Mouse (Mus musculus): Measurements from ENCODE around the gene Fermt2.

Fermt2 gene

GRCm38 (mm10) chr14:45529411-45530363, at the start of gene Fermt2:
Fermt2 (minus strand) TSS chr14:45530118.
- DNase-seq (ENCODE audit: low read depth) = no peak

- peak; percentile 71 for DNase-seq (ENCODE audit: low read depth)
Measured at GRCm38 (mm10) chr14:45566066-45566937, 36.4 kb upstream of the Fermt2 start.

- no peak for DNase-seq (ENCODE audit: low read depth)
Measured at GRCm38 (mm10) chr14:45565216-45566065, 35.5 kb upstream of the Fermt2 start.

GRCm38 (mm10) chr14:45563577-45563976, 33.7 kb upstream of the Fermt2 start:
- no peak for DNase-seq (ENCODE audit: low read depth)

- DNase-seq (ENCODE audit: low read depth) = no peak
Measured at GRCm38 (mm10) chr14:45561681-45562080, 31.8 kb upstream of the Fermt2 start.

GRCm38 (mm10) chr14:45559018-45559417, 29.1 kb upstream of the Fermt2 start:
- no peak for DNase-seq (ENCODE audit: low read depth)

GRCm38 (mm10) chr14:45554336-45554735, 24.4 kb upstream of the Fermt2 start:
- no peak for DNase-seq (ENCODE audit: low read depth)

GRCm38 (mm10) chr14:45553854-45554253, 23.9 kb upstream of the Fermt2 start:
- DNase-seq (ENCODE audit: low read depth) = no peak

- DNase-seq (ENCODE audit: low read depth) = no peak
Measured at GRCm38 (mm10) chr14:45552431-45552830, 22.5 kb upstream of the Fermt2 start.

- DNase-seq (ENCODE audit: low read depth) = peak; percentile 50
Measured at GRCm38 (mm10) chr14:45551121-45551768, 21.3 kb upstream of the Fermt2 start.

- no peak for DNase-seq (ENCODE audit: low read depth)
Measured at GRCm38 (mm10) chr14:45550010-45550647, 20.2 kb upstream of the Fermt2 start.

- DNase-seq (ENCODE audit: low read depth) = no peak
Measured at GRCm38 (mm10) chr14:45548118-45548517, 18.2 kb upstream of the Fermt2 start.

- DNase-seq (ENCODE audit: low read depth) = no peak
Measured at GRCm38 (mm10) chr14:45544905-45545304, 15.0 kb upstream of the Fermt2 start.

- DNase-seq (ENCODE audit: low read depth) = no peak
Measured at GRCm38 (mm10) chr14:45544026-45544425, 14.1 kb upstream of the Fermt2 start.

GRCm38 (mm10) chr14:45539659-45540468, 9.9 kb upstream of the Fermt2 start:
- peak; percentile 46 for DNase-seq (ENCODE audit: low read depth)

- no peak for DNase-seq (ENCODE audit: low read depth)
Measured at GRCm38 (mm10) chr14:45530364-45531345, 737 bp upstream of the Fermt2 start.

- DNase-seq (ENCODE audit: low read depth) = no peak
Measured at GRCm38 (mm10) chr14:45528861-45529260, 1.1 kb downstream of the Fermt2 start.

- DNase-seq (ENCODE audit: low read depth) = no peak
Measured at GRCm38 (mm10) chr14:45515771-45516170, 14.1 kb downstream of the Fermt2 start.

GRCm38 (mm10) chr14:45510787-45511186, 19.1 kb downstream of the Fermt2 start:
- DNase-seq (ENCODE audit: low read depth) = no peak

All from induced T-regulatory cell, adult 2 months (primary cell).